Mouse (Mus musculus) liver, embryonic 14.5 days (tissue): Measurements from ENCODE around the gene Tspan12.

ENCODE experiments used
- CTCF ChIP-seq: IDR thresholded peaks from 2 replicates; pipeline ENCODE4 v1.5.1; 2016; ENCODE audit warnings: antibody characterized with exemption, low read depth, control low read depth
- EP300 ChIP-seq: IDR thresholded peaks from 2 replicates; pipeline ENCODE4 v1.6.1; 2016; ENCODE audit warnings: antibody characterized with exemption, low read depth

- TF ChIP-seq CTCF (no peak), EP300 (no peak)
These were observed 56.9 kb downstream of the Tspan12 start for GRCm38 (mm10) chr6:21795410-21795809.
